Mouse (Mus musculus) stomach, embryonic 16.5 days (tissue): ENCODE data around the gene Kcne3. TPM values are rescaled to one million over a fixed set of nuclear protein-coding genes. Genes with fewer than 3 reads are reported as not detected.

ENCODE experiments used
- ATAC-seq: fragments of 200-750 bp; cut with Nextera tagmentation; 2 replicates; pipeline ENCODE4 v1.8.0; 2017; ENCODE audit warnings: moderate number of reproducible peaks, moderate TSS enrichment; ENCODE audit not compliant: insufficient read depth, low FRiP score
- H3K27ac ChIP-seq: fragments of 300-500 bp; sonication (generic); 2 replicates; pipeline ENCODE4 v1.5.1; 2014; ENCODE audit warnings: low read length
- H3K27me3 ChIP-seq: fragments of 300-500 bp; sonication (generic); 2 replicates; pipeline ENCODE4 v1.6.1; 2014; ENCODE audit warnings: low read length, control low read depth, mixed read lengths; ENCODE audit not compliant: control insufficient read depth, insufficient read depth
- H3K36me3 ChIP-seq: fragments of 300-500 bp; sonication (generic); 2 replicates; pipeline ENCODE4 v1.6.1; 2014; ENCODE audit warnings: low read length; ENCODE audit not compliant: control insufficient read depth, insufficient read depth
- H3K4me1 ChIP-seq: fragments of 300-500 bp; sonication (generic); 2 replicates; pipeline ENCODE4 v1.6.1; 2014; ENCODE audit warnings: low read length, control low read depth, mixed read lengths; ENCODE audit not compliant: control insufficient read depth, insufficient read depth
- H3K4me2 ChIP-seq: fragments of 300-500 bp; sonication (generic); 2 replicates; pipeline ENCODE4 v1.6.1; 2014; ENCODE audit warnings: low read depth, low read length, mixed read lengths
- H3K4me3 ChIP-seq: fragments of 300-500 bp; sonication (generic); replicated peaks from 2 replicates; pipeline ENCODE4 v1.5.1; 2014; ENCODE audit warnings: mild to moderate bottlenecking, low read length
- H3K9ac ChIP-seq: fragments of 300-500 bp; sonication (generic); 2 replicates; pipeline ENCODE4 v1.6.1; 2014; ENCODE audit warnings: low read length
- H3K9me3 ChIP-seq: fragments of 300-500 bp; sonication (generic); replicated peaks from 2 replicates; pipeline ENCODE4 v1.6.1; 2016; ENCODE audit warnings: low read length, control low read depth; ENCODE audit not compliant: control insufficient read depth
- WGBS: fragments of 180-500 bp; shearing (Covaris S2); extraction: QIAGEN DNeasy Blood & Tissue Kit; methylation state at CpG from one replicate; pipeline ENCODE4 v1.1.7; 2014; 5-methylcytosine and 5-hydroxymethylcytosine counted together
- polyA plus RNA-seq: library from polyadenylated mRNA; unstranded; fragments of >200 nt; fragmentation: Nextera tagmentation; extraction: Ambion mirVana; gene quantifications from 2 replicates; pipeline ENCODE4 v1.2.1, GENCODE M21; 2015

Kcne3 gene
- polyA plus RNA-seq, 1 experiment from 2014 or later: 13.9 TPM

DNA sequence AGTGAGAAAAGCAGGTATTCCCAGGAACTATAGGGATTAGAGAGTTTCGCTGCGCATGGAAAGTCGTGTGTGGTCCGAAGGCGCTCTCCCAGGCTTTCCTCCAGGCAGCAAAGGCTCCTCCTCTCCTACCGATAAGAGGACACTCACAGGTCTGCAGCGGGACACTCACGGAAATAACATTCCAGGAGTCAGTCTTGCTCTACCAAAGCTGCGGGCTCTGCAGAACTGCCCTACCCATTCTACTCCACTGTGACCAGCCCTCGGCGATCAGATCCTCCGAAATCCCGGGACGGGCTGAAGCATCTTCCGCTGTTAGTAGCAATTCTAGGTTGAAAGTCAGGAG, 2.6 kb downstream of the Kcne3 start:
- Histone ChIP-seq H3K4me1 (peaks cover 14% of the 10 kb centered on the region), H3K4me3 (peak overlapping the region; percentile 50), H3K9ac (peak overlapping the region; percentile 54), H3K9me3 (no peaks in the 10 kb centered on the region), H3K27ac (peak overlapping the region; percentile 23), H3K27me3 (peaks cover 9% of the 10 kb centered on the region; the same call in 1 of the 2 replicates), H3K4me2 (peak overlapping the region; percentile 68), H3K36me3 (no peaks in the 10 kb centered on the region)
- peak; percentile 57; the same call in 1 of the 2 replicates for ATAC-seq
- 2% methylated on average over 15 of the region's 15 CpGs for WGBS

DNA sequence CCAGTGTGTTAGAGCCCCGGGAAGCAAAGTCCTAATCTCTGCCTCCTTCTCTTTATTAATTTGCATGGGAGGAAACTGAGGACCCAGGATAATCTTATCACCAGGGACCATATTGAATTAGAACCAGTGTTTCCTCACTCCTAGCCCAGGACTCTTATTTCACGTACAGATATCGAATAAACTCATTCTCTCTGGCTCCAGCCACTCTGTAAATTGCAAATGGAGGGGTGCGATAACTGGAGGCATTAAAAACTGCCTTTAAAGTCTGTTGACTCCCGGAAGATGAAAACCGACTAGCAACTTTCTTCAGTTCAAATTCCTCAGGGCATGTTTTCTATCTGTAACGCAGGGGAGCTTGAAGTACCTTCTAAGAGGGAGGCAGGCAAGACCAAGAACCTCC, 3.1 kb downstream of the Kcne3 start:
- Histone ChIP-seq H3K9ac (no peak overlapping the region), H3K4me3 (peak overlapping the region; percentile 50), H3K9me3 (no peaks in the 10 kb centered on the region), H3K4me2 (peak overlapping the region; percentile 68), H3K27me3 (peaks cover 9% of the 10 kb centered on the region; the same call in 1 of the 2 replicates), H3K27ac (peak overlapping the region; percentile 23; the same call in 1 of the 2 replicates), H3K36me3 (no peaks in the 10 kb centered on the region), H3K4me1 (peaks cover 14% of the 10 kb centered on the region)
- WGBS: 53% methylated on average over 7 of the region's 7 CpGs
- no peak for ATAC-seq

DNA sequence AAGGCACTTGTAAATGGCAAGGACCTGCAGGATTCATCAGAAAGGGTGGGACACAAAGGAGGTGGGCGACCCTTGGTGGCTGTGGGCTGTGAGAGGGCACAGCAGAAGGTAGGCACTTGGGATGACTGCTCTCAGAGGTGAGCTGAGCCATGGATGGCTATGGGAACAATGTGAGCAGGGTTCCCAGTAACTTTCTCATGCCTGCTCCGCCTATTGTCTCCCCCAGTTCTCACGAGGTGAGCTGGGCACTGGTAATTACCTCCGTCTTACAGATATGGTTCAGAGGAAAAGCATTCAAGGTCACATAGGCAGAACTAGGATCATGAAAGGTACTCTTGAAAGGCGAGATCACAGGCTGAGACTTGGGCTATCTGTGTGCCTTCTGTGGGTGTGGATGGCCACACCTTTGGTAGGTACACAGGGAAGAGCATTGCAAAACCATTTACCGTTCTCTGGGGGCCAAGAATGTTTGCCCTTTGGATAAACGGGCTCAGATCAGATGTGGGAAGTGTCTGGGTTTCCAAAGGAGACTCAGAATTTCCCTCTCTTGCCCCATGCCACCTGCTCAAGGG, 3.6 kb downstream of the Kcne3 start:
- Histone ChIP-seq H3K27me3 (peaks cover 9% of the 10 kb centered on the region; the same call in 1 of the 2 replicates), H3K4me1 (peaks cover 14% of the 10 kb centered on the region), H3K4me2 (peak overlapping the region; percentile 68), H3K9me3 (no peaks in the 10 kb centered on the region), H3K4me3 (peak overlapping the region; percentile 50), H3K9ac (no peak overlapping the region), H3K27ac (peak overlapping the region; percentile 22; the same call in 1 of the 2 replicates), H3K36me3 (no peaks in the 10 kb centered on the region)
- WGBS: 44% methylated on average over 7 of the region's 7 CpGs
- ATAC-seq: peak; percentile 45; the same call in 1 of the 2 replicates

DNA sequence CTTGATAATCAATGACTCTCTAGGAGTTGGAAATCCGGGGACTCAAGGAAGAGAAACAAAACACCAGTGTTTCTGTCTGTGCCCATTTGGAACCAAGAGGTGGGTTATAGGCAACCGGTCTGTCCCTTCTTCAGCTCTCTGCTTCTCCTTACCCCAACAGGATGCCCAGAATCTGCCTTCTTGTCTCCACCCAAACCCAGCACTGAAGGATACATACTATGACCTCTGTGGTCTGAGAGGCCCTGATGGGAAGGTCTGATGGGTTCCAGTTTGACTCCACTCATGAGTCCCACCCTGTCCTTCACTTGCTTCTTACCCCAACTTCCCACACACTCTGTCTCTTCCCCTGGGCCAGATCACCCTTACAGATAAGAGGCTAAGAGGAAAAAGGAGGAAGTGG, 4.9 kb downstream of the Kcne3 start:
- Histone ChIP-seq H3K4me2 (no peak overlapping the region), H3K4me3 (no peak overlapping the region)

DNA sequence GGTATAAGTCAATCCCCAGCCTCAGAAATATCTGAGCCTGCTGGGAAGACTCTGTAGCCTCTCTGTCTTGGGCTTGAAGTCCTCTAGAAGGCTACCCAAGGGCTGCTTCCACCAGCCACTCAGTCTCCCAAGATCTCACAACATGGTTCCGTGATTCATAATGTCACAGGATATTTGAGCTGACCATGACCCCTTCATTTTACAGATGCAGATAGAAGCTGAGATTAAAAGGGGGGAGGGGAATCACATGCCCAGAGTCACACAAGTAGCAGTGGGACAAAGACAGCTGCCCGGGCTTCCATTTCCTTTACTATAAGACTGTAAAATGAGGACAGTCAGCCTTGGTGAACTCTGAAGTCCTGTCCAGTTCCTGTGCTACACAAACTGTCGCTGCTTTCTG, 5.3 kb downstream of the Kcne3 start:
- Histone ChIP-seq H3K27me3 (peaks cover 4% of the 10 kb centered on the region; the same call in 1 of the 2 replicates), H3K4me1 (peaks cover 14% of the 10 kb centered on the region), H3K36me3 (no peaks in the 10 kb centered on the region), H3K4me3 (no peak overlapping the region), H3K4me2 (no peak overlapping the region), H3K9ac (no peak overlapping the region), H3K27ac (no peak overlapping the region), H3K9me3 (no peaks in the 10 kb centered on the region)
- WGBS: 86% methylated on average over 3 of the region's 3 CpGs
- no peak for ATAC-seq

More for the DNA sequence above, 4.9 kb downstream of the Kcne3 start:
- WGBS: 75% methylated on average over 2 of the region's 2 CpGs
- no peak overlapping the region for H3K27ac ChIP-seq
- H3K36me3 ChIP-seq: no peaks in the 10 kb centered on the region
- no peaks in the 10 kb centered on the region for H3K9me3 ChIP-seq
- H3K9ac ChIP-seq: no peak overlapping the region
- peaks cover 14% of the 10 kb centered on the region for H3K4me1 ChIP-seq
- no peak for ATAC-seq
- peaks cover 4% of the 10 kb centered on the region; the same call in 1 of the 2 replicates for H3K27me3 ChIP-seq

DNA sequence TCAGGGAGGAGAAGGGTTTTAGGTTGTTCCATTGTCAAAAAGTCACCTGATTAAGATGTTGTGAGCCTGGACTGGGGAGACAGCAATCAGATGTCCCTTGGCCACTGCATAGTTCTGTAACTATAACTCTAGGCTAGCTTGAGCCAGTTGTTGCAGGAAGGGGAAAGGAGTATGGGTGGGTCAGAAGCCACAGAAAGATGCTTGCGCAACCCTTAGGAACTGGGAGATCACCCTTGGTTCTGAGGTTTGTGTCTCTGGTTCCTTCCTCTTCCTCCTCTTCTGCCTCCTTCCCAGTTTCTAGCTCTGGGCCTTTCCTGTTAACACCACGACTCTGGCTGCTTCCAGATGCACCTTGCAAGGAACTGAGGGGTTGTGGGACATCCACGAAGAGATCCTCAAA, 6.1 kb downstream of the Kcne3 start:
- WGBS: 64% methylated on average over 3 of the region's 3 CpGs
- H3K9me3 ChIP-seq: no peaks in the 10 kb centered on the region
- H3K4me1 ChIP-seq: peaks cover 14% of the 10 kb centered on the region
- H3K4me2 ChIP-seq: no peak overlapping the region
- H3K36me3 ChIP-seq: no peaks in the 10 kb centered on the region
- peaks cover 4% of the 10 kb centered on the region; the same call in 1 of the 2 replicates for H3K27me3 ChIP-seq
- no peak overlapping the region for H3K9ac ChIP-seq
- ATAC-seq: no peak
- H3K27ac ChIP-seq: no peak overlapping the region
- no peak overlapping the region for H3K4me3 ChIP-seq

DNA sequence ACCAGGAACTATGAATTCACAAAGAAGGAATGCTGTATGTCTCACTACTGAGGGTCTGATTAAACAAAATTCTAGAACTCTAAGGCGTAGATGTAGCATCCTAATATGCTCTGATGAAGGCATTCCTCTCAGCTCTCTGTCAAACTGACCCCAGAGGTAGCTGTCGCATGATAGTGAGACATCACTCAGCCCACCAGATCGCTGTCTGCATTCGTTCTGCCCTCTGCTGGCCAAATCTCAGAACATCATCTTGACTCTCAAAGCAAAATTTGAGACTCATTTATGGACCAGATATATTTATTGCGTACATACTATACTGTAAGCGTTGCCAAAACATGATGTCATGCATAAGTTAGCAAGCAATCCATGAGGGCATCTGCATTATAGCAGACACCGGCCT, 11.3 kb downstream of the Kcne3 start:
- Histone ChIP-seq H3K27ac (no peak overlapping the region), H3K4me2 (no peak overlapping the region), H3K36me3 (no peaks in the 10 kb centered on the region), H3K27me3 (0 out of 2 replicates have a peak, but pooled peaks cover 3% of the 10 kb centered on the region), H3K9me3 (no peaks in the 10 kb centered on the region), H3K4me1 (no peaks in the 10 kb centered on the region), H3K4me3 (no peak overlapping the region), H3K9ac (no peak overlapping the region)
- no peak for ATAC-seq
- 15% methylated on average over 7 of the region's 7 CpGs for WGBS

DNA sequence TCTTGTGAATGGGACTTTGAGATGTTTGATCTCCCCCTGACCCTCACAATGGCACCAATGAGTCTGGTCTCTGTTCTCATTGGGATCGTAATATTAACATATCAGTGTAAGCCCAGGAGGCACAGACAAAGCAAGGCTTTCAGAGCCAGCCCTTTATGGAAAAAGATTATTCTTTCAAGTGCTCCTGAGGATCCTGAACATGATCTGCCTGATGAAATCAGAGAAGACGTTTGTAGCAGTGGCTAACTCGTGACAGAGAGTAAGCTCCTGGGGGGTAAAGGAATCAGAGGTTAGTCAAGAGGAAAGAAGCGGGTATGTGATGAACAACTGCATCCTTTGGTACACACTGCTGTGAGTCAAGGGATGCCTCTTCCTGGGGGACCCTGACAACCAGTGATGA, 13.9 kb downstream of the Kcne3 start:
- Histone ChIP-seq H3K9ac (no peak overlapping the region), H3K4me3 (no peak overlapping the region), H3K4me1 (no peaks in the 10 kb centered on the region), H3K27me3 (0 out of 2 replicates have a peak, but pooled peaks cover 3% of the 10 kb centered on the region), H3K27ac (no peak overlapping the region), H3K36me3 (no peaks in the 10 kb centered on the region), H3K4me2 (no peak overlapping the region), H3K9me3 (no peaks in the 10 kb centered on the region)
- ATAC-seq: no peak
- WGBS: 57% methylated on average over 4 of the region's 4 CpGs

DNA sequence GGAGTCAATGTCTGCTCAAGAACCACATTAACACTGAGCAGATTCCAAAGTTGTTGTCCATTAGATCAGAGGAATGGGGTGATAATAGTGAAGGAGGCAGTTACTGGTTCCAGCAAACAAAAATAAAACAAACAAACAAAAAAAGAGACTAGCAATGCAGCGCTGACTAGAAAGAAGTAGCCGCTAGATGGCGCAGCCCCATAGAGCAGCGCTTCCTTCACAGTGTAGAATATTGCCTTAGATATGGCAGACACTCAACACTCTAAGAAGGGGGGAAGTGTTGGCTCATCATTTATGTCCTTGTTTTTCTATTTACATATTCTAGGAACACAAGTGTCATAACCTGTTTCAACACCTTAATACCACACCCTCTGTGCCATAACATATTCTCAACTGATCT, 14.5 kb downstream of the Kcne3 start:
- no peaks in the 10 kb centered on the region for H3K4me1 ChIP-seq
- H3K9me3 ChIP-seq: no peaks in the 10 kb centered on the region
- H3K9ac ChIP-seq: no peak overlapping the region
- H3K27ac ChIP-seq: no peak overlapping the region
- ATAC-seq: no peak
- H3K36me3 ChIP-seq: no peaks in the 10 kb centered on the region
- WGBS: 12% methylated on average over 4 of the region's 4 CpGs
- no peak overlapping the region for H3K4me2 ChIP-seq
- 0 out of 2 replicates have a peak, but pooled peaks cover 3% of the 10 kb centered on the region for H3K27me3 ChIP-seq
- no peak overlapping the region for H3K4me3 ChIP-seq
